Comparison of ENCODE assay signal across 30 mouse cellular contexts in the genomic region with DNA sequence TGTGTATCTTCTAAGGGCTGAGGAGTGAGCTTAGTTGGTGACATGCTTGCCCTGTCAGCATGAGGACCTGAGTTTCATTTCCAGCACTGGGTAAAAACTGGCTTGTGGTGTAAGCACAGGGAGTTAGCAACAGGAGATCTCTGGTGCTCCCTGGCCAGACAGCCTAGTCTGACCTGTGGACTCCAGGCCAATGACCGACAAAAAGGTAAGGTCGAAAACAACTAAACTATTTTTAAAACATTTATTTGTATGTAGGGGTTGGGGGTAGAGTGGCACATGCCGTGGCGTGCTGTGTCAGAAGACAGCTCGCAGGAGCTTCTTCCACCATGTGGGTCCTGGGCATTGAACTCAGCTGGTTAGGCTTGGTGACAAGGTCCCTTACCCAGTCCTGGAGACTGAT. TPM values are rescaled to one million over a fixed set of nuclear protein-coding genes. Genes with fewer than 3 reads are reported as not detected.
"Had no signal": no experiment of that assay in that cellular context is flagged by ENCODE, and none has a peak within 500 bp of the region (broad histone marks: within the 10 kb centered on the region; RNA-seq: fewer than 3 reads in every experiment).

No protein-coding gene starts in this region.

- H3K4me1 ChIP-seq: heart, embryonic 13.5 days; heart, embryonic 15.5 days; hindbrain, embryonic 10.5 days; hindbrain, embryonic 12.5 days; intestine, embryonic 15.5 days; limb, embryonic 10.5 days; limb, embryonic 12.5 days; liver, embryonic 13.5 days; liver, embryonic 15.5 days had no signal

- H3K9me3 ChIP-seq: heart, embryonic 13.5 days; heart, embryonic 15.5 days; hindbrain, embryonic 10.5 days; hindbrain, embryonic 12.5 days; intestine, embryonic 15.5 days; limb, embryonic 10.5 days; limb, embryonic 12.5 days; liver, embryonic 13.5 days; liver, embryonic 15.5 days had no signal

- H3K9ac ChIP-seq: heart, embryonic 13.5 days; heart, embryonic 15.5 days; hindbrain, embryonic 12.5 days; hindbrain, embryonic 14.5 days; intestine, embryonic 15.5 days; limb, embryonic 12.5 days; liver, embryonic 13.5 days; liver, embryonic 15.5 days; liver, postnatal 0 days had no signal

- H3K4me3 ChIP-seq: gastrocnemius, adult 2 months; heart, adult 2 months; heart, embryonic 13.5 days; heart, embryonic 15.5 days; hindbrain, embryonic 10.5 days; hindbrain, embryonic 12.5 days; intestine, embryonic 15.5 days; layer of hippocampus, adult 2 months; left cerebral cortex, adult 2 months; limb, embryonic 10.5 days; limb, embryonic 12.5 days; liver, embryonic 13.5 days; liver, embryonic 15.5 days had no signal

- H3K27ac ChIP-seq: gastrocnemius, adult 2 months; heart, adult 2 months; heart, embryonic 13.5 days; heart, embryonic 15.5 days; hindbrain, embryonic 10.5 days; hindbrain, embryonic 12.5 days; hindbrain, embryonic 14.5 days; intestine, embryonic 15.5 days; layer of hippocampus, adult 2 months; left cerebral cortex, adult 2 months; limb, embryonic 10.5 days; limb, embryonic 12.5 days; liver, embryonic 13.5 days; liver, embryonic 15.5 days had no signal

- H3K36me3 ChIP-seq: heart, embryonic 13.5 days; heart, embryonic 15.5 days; hindbrain, embryonic 10.5 days; hindbrain, embryonic 12.5 days; intestine, embryonic 15.5 days; limb, embryonic 10.5 days; limb, embryonic 12.5 days; liver, embryonic 13.5 days; liver, embryonic 15.5 days had no signal

- ATAC-seq: forebrain, embryonic 16.5 days; hindbrain, embryonic 16.5 days; inflammation-experienced regulatory T-cells, adult 6 months; intestine, embryonic 15.5 days; intestine, postnatal 0 days; liver, postnatal 0 days had no signal

- H3K27me3 ChIP-seq: heart, embryonic 13.5 days; heart, embryonic 15.5 days; hindbrain, embryonic 12.5 days; intestine, embryonic 15.5 days; limb, embryonic 12.5 days; liver, embryonic 13.5 days had no signal

- H3K4me2 ChIP-seq: heart, embryonic 11.5 days; heart, embryonic 13.5 days; heart, embryonic 15.5 days; hindbrain, embryonic 12.5 days; hindbrain, embryonic 14.5 days; intestine, embryonic 15.5 days; limb, embryonic 12.5 days; liver, embryonic 13.5 days; liver, embryonic 15.5 days had no signal

- DNase-seq: gastrocnemius, adult 2 months; gastrocnemius, postnatal 10 days; gastrocnemius, postnatal 25 days; heart, adult 2 months; heart, postnatal 14 days; heart, postnatal 4 days; kidney, postnatal 4 days; liver; liver, embryonic 13.5 days; liver, postnatal 0 days; lung, adult 2 months had no signal

RNA-seq across cellular contexts. Expression of a gene that starts 59.4 kb away (rescaled TPM):
- total RNA-seq: gastrocnemius, adult 2 months; gastrocnemius, postnatal 10 days; gastrocnemius, postnatal 25 days; gastrocnemius, postnatal 4 days; granulocyte monocyte progenitor cell, adult 5-6 weeks; heart, adult 2 months; heart, postnatal 14 days; heart, postnatal 4 days had no signal
- polyA plus RNA-seq: heart, adult 2 months; heart, embryonic 11.5 days; heart, embryonic 13.5 days; heart, embryonic 15.5 days; heart, postnatal 0 days; hindbrain, embryonic 10.5 days; hindbrain, embryonic 12.5 days; hindbrain, embryonic 16.5 days; inflammation-experienced regulatory T-cells, adult 6 months; intestine, embryonic 15.5 days; intestine, postnatal 0 days; limb, embryonic 10.5 days; limb, embryonic 12.5 days; liver, embryonic 13.5 days; liver, embryonic 15.5 days; liver, postnatal 0 days; lung, adult 2 months had no signal
